Mouse (Mus musculus) forebrain, embryonic 14.5 days (tissue): Measurements from ENCODE around the gene AI593442. TPM values are rescaled to one million over a fixed set of nuclear protein-coding genes. Genes with fewer than 3 reads are reported as not detected.

Source experiments
- ATAC-seq: fragments of 200-750 bp; cut with Nextera tagmentation; 2 replicates; pipeline ENCODE4 v1.8.0; 2017; ENCODE audit warnings: mild to moderate bottlenecking, moderate library complexity
- DNase-seq: peaks from one replicate; pipeline ENCODE4 v3.0.0-alpha.2; 2015; ENCODE audit warnings: low spot score
- H3K27ac ChIP-seq: fragments of 300-500 bp; sonication (generic); 2 replicates; pipeline ENCODE4 v1.5.1; 2014; ENCODE audit warnings: low read depth, mild to moderate bottlenecking, control low read depth, low read length, moderate library complexity
- H3K27me3 ChIP-seq: fragments of 300-500 bp; sonication (generic); replicated peaks from 2 replicates; pipeline ENCODE4 v1.6.1; 2014; ENCODE audit warnings: low read length, control low read depth, mixed read lengths; ENCODE audit not compliant: control insufficient read depth, insufficient read depth
- H3K36me3 ChIP-seq: fragments of 300-500 bp; sonication (generic); 2 replicates; pipeline ENCODE4 v1.6.1; 2014; ENCODE audit warnings: low read length, control low read depth; ENCODE audit not compliant: control insufficient read depth, insufficient read depth
- H3K4me1 ChIP-seq: fragments of 300-500 bp; sonication (generic); 2 replicates; pipeline ENCODE4 v1.6.1; 2014; ENCODE audit warnings: antibody characterized with exemption, low read length, control low read depth; ENCODE audit not compliant: control insufficient read depth, insufficient read depth
- H3K4me2 ChIP-seq: fragments of 300-500 bp; sonication (generic); 2 replicates; pipeline ENCODE4 v1.6.1; 2014; ENCODE audit warnings: mild to moderate bottlenecking, control low read depth, low read length
- H3K4me3 ChIP-seq: fragments of 300-500 bp; sonication (generic); 2 replicates; pipeline ENCODE4 v1.5.1; 2014; ENCODE audit warnings: low read depth, low read length, control low read depth
- H3K9ac ChIP-seq: fragments of 300-500 bp; sonication (generic); 2 replicates; pipeline ENCODE4 v1.6.1; 2014; ENCODE audit warnings: mild to moderate bottlenecking, low read length, control low read depth, moderate library complexity
- H3K9me3 ChIP-seq: fragments of 300-500 bp; sonication (generic); replicated peaks from 2 replicates; pipeline ENCODE4 v1.6.1; 2016; ENCODE audit warnings: low read length, control low read depth, mixed read lengths; ENCODE audit not compliant: control insufficient read depth
- WGBS: fragments of 180-500 bp; shearing (Covaris S2); extraction: QIAGEN DNeasy Blood & Tissue Kit; methylation state at CpG from one replicate; pipeline ENCODE4 v1.1.7; 2014; 5-methylcytosine and 5-hydroxymethylcytosine counted together
- polyA plus RNA-seq: library from polyadenylated mRNA; unstranded; fragments of >200 nt; fragmentation: Nextera tagmentation; extraction: Ambion mirVana; gene quantifications from 2 replicates; pipeline ENCODE4 v1.2.1, GENCODE M21; 2014

Gene AI593442
- polyA plus RNA-seq, 1 experiment from 2014 or later, result 21.6 TPM

DNA sequence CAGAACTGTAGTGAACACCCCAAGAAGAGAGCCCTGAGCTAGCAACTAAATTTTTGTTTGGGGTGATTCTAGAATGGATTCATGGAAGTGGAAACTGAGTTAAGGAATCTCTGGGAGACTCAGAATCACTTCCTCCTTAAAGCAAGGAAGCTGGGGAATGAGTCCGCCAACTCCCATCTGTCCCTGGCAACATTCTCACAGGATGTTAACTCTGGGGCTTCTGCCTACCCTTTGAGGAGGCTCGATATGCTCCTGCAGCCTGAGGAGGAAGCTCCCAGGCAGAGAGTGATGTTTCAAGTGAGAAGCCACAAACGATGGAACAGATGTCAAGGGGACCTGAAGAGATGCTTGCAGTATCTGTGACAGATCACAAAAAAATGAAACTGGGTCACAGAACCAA, 18.2 kb downstream of the AI593442 start:
- WGBS, result 88% methylated on average over 3 of the region's 3 CpGs
- no peaks in the 10 kb centered on the region for H3K9me3 ChIP-seq
- DNase-seq (no peak), ATAC-seq (no peak)
- H3K4me2 ChIP-seq, result no peak overlapping the region
- H3K9ac ChIP-seq, result no peak overlapping the region
- no peaks in the 10 kb centered on the region for H3K27me3 ChIP-seq
- no peak overlapping the region for H3K4me3 ChIP-seq
- no peaks in the 10 kb centered on the region for H3K36me3 ChIP-seq
- H3K4me1 ChIP-seq, result no peaks in the 10 kb centered on the region
- H3K27ac ChIP-seq, result no peak overlapping the region

DNA sequence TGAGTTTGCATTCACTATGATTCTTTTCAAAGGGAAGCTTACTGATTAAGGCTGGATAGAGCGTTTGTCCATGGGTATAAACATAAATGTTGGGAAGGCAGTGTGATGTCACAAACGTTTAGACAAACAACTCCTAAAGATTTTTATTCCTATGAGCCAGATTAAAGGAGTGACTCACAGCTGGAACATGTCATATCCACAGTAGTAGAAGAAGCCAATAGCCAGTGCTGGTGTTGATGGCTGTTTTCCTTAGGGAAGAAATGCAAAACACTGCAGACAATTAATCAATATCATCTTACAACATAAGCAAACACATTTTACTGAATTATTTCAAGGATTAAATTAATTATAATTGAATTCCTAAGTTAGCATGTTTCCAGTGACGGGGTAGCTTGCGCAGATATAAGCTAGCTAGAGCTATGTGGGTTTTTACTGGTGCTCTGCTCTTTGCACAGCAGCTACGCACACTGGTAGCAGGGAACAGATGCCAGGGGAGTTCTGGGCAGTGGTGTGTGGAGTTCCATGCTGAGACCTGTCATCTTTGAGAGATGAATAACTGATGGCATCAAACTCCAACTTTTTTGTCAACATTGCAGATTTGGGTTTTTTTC, 29.1 kb downstream of the AI593442 start:
- WGBS, result 84% methylated on average over 5 of the region's 5 CpGs
- Histone ChIP-seq H3K27ac (no peak overlapping the region), H3K27me3 (no peaks in the 10 kb centered on the region), H3K36me3 (no peaks in the 10 kb centered on the region), H3K9ac (no peak overlapping the region), H3K4me2 (no peak overlapping the region), H3K4me3 (no peak overlapping the region), H3K9me3 (no peaks in the 10 kb centered on the region), H3K4me1 (no peaks in the 10 kb centered on the region)
- ATAC-seq (no peak), DNase-seq (no peak)

DNA sequence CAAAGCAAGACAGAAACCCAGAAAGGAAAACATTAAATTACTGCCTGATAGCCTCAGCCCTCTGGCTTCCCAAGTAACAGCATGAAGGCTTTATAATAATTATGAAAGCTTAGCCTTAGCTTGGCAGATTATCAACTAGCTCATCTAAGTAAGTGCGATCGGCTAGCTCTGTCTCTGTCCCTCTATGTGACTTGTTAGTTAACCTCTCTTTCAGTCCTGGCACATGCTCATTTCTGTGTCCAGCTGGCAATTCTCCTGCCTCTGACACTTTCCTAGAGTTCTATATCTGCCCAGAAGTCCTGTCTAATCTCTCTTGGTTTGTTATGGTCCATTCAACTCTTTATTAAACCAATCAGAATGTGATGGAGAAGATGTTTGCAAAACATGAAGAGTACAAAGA, 34.3 kb downstream of the AI593442 start:
- no peaks in the 10 kb centered on the region for H3K4me1 ChIP-seq
- no peak overlapping the region for H3K4me2 ChIP-seq
- no peaks in the 10 kb centered on the region for H3K9me3 ChIP-seq
- H3K27me3 ChIP-seq, result no peaks in the 10 kb centered on the region
- no peak overlapping the region for H3K9ac ChIP-seq
- H3K4me3 ChIP-seq, result no peak overlapping the region
- H3K27ac ChIP-seq, result no peak overlapping the region
- DNase-seq (no peak), ATAC-seq (no peak)
- H3K36me3 ChIP-seq, result no peaks in the 10 kb centered on the region
- WGBS, result 77% methylated on average over 2 of the region's 2 CpGs

DNA sequence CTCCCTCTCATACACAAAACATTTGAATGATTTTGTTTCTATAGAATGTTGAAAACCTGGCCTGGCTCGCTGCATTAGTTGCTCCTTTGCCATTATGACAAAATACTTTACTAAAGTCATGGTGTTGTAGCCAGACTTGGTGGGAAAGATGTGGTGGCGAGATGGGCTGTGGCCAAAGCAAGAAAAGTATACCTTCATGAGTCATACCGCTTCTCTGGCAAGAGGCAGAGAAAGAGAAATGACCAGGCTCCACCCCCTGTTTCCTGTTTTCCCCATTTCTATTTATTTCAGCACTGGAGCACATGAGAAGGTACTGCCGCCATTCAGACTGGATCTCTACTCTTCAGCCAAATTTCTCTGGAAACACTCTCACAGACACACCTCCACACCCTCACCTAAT, 35.0 kb downstream of the AI593442 start:
- Histone ChIP-seq H3K27ac (no peak overlapping the region), H3K36me3 (no peaks in the 10 kb centered on the region), H3K9me3 (0 out of 2 replicates have a peak, but pooled peaks cover 2% of the 10 kb centered on the region), H3K9ac (no peak overlapping the region), H3K27me3 (no peaks in the 10 kb centered on the region), H3K4me3 (no peak overlapping the region), H3K4me1 (no peaks in the 10 kb centered on the region), H3K4me2 (no peak overlapping the region)
- ATAC-seq (no peak), DNase-seq (no peak)
- WGBS, result 66% methylated on average over 4 of the region's 4 CpGs

DNA sequence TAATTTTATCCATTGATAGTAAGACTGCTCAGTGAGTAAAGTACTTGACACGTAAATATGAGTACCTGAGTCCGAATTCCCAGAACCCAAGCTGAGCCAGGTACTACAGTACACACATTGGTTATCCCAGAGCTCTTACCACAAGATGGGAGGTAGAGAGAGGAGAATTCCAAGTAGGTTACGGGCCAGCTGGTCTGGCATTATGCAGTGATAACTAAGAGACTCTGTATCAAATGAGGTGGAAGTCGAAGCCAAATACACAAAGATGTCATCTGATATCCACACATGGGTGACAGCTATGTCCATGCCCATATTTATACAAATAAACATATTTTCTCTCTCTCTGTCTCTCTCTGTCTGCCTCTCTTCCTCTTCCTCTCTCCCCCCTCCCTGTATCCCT, 35.4 kb downstream of the AI593442 start:
- Histone ChIP-seq H3K4me1 (no peaks in the 10 kb centered on the region), H3K9me3 (0 out of 2 replicates have a peak, but pooled peaks cover 3% of the 10 kb centered on the region), H3K9ac (no peak overlapping the region), H3K27me3 (no peaks in the 10 kb centered on the region), H3K4me2 (no peak overlapping the region), H3K36me3 (no peaks in the 10 kb centered on the region), H3K4me3 (no peak overlapping the region), H3K27ac (no peak overlapping the region)
- WGBS, result 89% methylated on average over 4 of the region's 4 CpGs
- ATAC-seq (no peak), DNase-seq (peak; percentile 10)

DNA sequence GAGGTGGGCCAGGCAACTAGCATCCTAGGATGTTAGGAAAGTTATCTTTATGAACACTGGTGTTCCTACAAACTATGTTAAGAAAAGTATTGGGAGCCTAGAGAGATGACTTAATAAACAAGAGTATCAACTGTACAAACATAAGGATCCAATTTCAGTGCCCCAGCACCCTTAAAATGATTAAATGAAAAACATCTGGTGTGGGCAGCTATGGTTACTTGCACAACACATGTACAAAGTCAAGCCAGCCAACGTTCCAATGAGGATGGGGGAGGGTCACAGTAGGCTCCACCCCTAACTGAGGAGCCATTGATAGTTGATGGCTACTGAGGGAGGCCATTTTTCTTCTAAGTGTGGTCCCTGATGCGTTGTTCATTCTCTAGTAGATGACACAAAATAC, 43.6 kb downstream of the AI593442 start:
- no peak overlapping the region for H3K27ac ChIP-seq
- 77% methylated on average over 2 of the region's 2 CpGs for WGBS
- 0 out of 2 replicates have a peak, but pooled peaks cover 3% of the 10 kb centered on the region for H3K9me3 ChIP-seq
- no peak overlapping the region for H3K9ac ChIP-seq
- H3K4me1 ChIP-seq, result no peaks in the 10 kb centered on the region
- no peaks in the 10 kb centered on the region for H3K36me3 ChIP-seq
- no peaks in the 10 kb centered on the region for H3K27me3 ChIP-seq
- DNase-seq (no peak), ATAC-seq (no peak)
- H3K4me3 ChIP-seq, result no peak overlapping the region
- H3K4me2 ChIP-seq, result no peak overlapping the region

DNA sequence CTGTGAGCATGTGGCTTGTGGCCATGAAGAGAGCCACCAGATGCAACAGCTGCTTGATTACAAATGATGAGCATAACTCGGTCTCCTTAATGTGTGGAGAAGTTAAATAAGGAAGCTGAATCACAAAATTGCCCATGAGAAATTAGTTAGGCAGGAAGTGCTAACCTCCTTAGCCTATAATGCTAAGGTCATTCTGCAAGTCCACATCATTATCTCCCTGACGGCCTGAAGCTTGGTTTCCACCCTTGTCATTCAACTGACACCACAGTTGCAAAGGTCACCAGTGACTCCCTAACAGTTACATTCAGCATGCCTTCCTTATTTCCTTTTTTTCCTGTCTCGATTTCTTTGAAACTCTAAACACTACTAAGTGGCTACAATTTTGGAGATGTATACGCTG, 55.7 kb downstream of the AI593442 start:
- no peak overlapping the region for H3K4me3 ChIP-seq
- no peak for DNase-seq
- H3K9ac ChIP-seq, result no peak overlapping the region
- no peaks in the 10 kb centered on the region for H3K36me3 ChIP-seq
- no peaks in the 10 kb centered on the region for H3K9me3 ChIP-seq
- H3K4me1 ChIP-seq, result no peaks in the 10 kb centered on the region
- no peaks in the 10 kb centered on the region for H3K27me3 ChIP-seq
- 79% methylated on average over 4 of the region's 4 CpGs for WGBS
- H3K4me2 ChIP-seq, result no peak overlapping the region
- no peak overlapping the region for H3K27ac ChIP-seq
- no peak for ATAC-seq
